In genomic region chr15:99607388-99608113, GRCm38 (mm10) we compare ENCODE assay signal across 11 mouse cellular contexts. TPM values are rescaled to one million over a fixed set of nuclear protein-coding genes. Genes with fewer than 3 reads are reported as not detected.
A peak's percentile ranks its signal among the peaks of the same experiment; 100 is the strongest.
DNase-seq lines count a peak whose midpoint lies in the region; ATAC-seq lines count a peak whose summit lies in the region.
"Had no signal": no experiment of that assay in that cellular context is flagged by ENCODE, and none has a peak within 500 bp of the region (broad histone marks: within the 10 kb centered on the region; RNA-seq: fewer than 3 reads in every experiment).

No protein-coding gene starts in this region.

- H3K27me3 ChIP-seq in forebrain, embryonic 16.5 days (replicated peaks; ENCODE audit: control insufficient read depth, insufficient read depth, low read length) = no peaks in the 10 kb centered on the region

- H3K9ac ChIP-seq in forebrain, embryonic 16.5 days (replicated peaks; ENCODE audit: low read depth, low read length) = no peak overlapping the region
- H3K9ac ChIP-seq: embryonic facial prominence, embryonic 15.5 days; liver, embryonic 15.5 days had no signal

- peak; percentile 31 for DNase-seq in cerebellum, adult 11 months
- DNase-seq in cerebellum, postnatal 36 days = no peak
- DNase-seq in cerebellum, adult 9-10 months = peak; percentile 69
- peak; percentile 57 for DNase-seq in mesoderm, embryonic 11.5 days (ENCODE audit: low read depth, low spot score)
- no peak for DNase-seq in gastrocnemius, postnatal 4 days (ENCODE audit: low spot score in 2 of 2)
- DNase-seq in gastrocnemius, postnatal 25 days = no peak
- no peak for DNase-seq in right cerebral cortex, postnatal 14 days
- DNase-seq: kidney, adult 2 months had no signal

- H3K36me3 ChIP-seq in forebrain, embryonic 16.5 days (ENCODE audit: control insufficient read depth, insufficient read depth) = no peaks in the 10 kb centered on the region
- H3K36me3 ChIP-seq: embryonic facial prominence, embryonic 15.5 days; liver, embryonic 15.5 days had no signal

- no peaks in the 10 kb centered on the region for H3K9me3 ChIP-seq in forebrain, embryonic 16.5 days (ENCODE audit: control insufficient read depth, low read length)
- H3K9me3 ChIP-seq: embryonic facial prominence, embryonic 15.5 days; liver, embryonic 15.5 days had no signal

- H3K4me3 ChIP-seq in forebrain, embryonic 16.5 days (replicated peaks; ENCODE audit: low read length) = no peak overlapping the region
- H3K4me3 ChIP-seq: embryonic facial prominence, embryonic 15.5 days; liver, embryonic 15.5 days had no signal

- no peak overlapping the region for H3K4me2 ChIP-seq in forebrain, embryonic 16.5 days (ENCODE audit: low read length)
- H3K4me2 ChIP-seq: embryonic facial prominence, embryonic 15.5 days; liver, embryonic 15.5 days had no signal

- H3K27ac ChIP-seq in forebrain, embryonic 16.5 days (ENCODE audit: low read length) = no peak overlapping the region
- H3K27ac ChIP-seq: embryonic facial prominence, embryonic 15.5 days; liver, embryonic 15.5 days had no signal

- 11% methylated on average over 10 of the region's 10 CpGs for WGBS in forebrain, embryonic 16.5 days

- H3K4me1 ChIP-seq in forebrain, embryonic 16.5 days (replicated peaks; ENCODE audit: control insufficient read depth, insufficient read depth, low read length) = peaks cover 20% of the 10 kb centered on the region

- peak; percentile 61 for ATAC-seq in forebrain, embryonic 16.5 days

RNA-seq across cellular contexts. Expression of gene Aqp6, which starts 6.4 kb away (rescaled TPM):
- polyA plus RNA-seq in forebrain, embryonic 16.5 days (2015; fragmentation: Nextera tagmentation; extraction: Ambion mirVana) = not detected in 2 replicates
- total RNA-seq in gastrocnemius, postnatal 4 days (2021) = not detected
- not detected for total RNA-seq in gastrocnemius, postnatal 25 days (2021)
- polyA plus RNA-seq: embryonic facial prominence, embryonic 15.5 days; liver, embryonic 15.5 days had no signal

RNA-seq across cellular contexts. Expression of gene Aqp5, which starts 17.0 kb away (rescaled TPM):
- 0.40 and 0.86 TPM in 2 replicates for polyA plus RNA-seq in forebrain, embryonic 16.5 days (2015; fragmentation: Nextera tagmentation; extraction: Ambion mirVana)
- not detected for total RNA-seq in gastrocnemius, postnatal 4 days (2021)
- not detected for total RNA-seq in gastrocnemius, postnatal 25 days (2021)

RNA-seq across cellular contexts. Expression of gene Aqp2, which starts 28.7 kb away (rescaled TPM):
- 0.17 TPM in 1 of 2 replicates, not detected in the other for polyA plus RNA-seq in forebrain, embryonic 16.5 days (2015; fragmentation: Nextera tagmentation; extraction: Ambion mirVana)
- not detected for total RNA-seq in gastrocnemius, postnatal 4 days (2021)
- not detected for total RNA-seq in gastrocnemius, postnatal 25 days (2021)
- polyA plus RNA-seq: embryonic facial prominence, embryonic 15.5 days; liver, embryonic 15.5 days had no signal

RNA-seq across cellular contexts. Expression of gene Racgap1, which starts 43.9 kb away (rescaled TPM):
- polyA plus RNA-seq in forebrain, embryonic 16.5 days (2015; fragmentation: Nextera tagmentation; extraction: Ambion mirVana) = 94.4 and 113 TPM in 2 replicates
- 10 to 100 TPM; 40.5 to 43.4 TPM for total RNA-seq in gastrocnemius, postnatal 4 days (2021)
- total RNA-seq in gastrocnemius, postnatal 25 days (2021) = 1 to 10 TPM; 1.3 to 2.1 TPM

Comparison
In these comparisons a context has a peak if more than half of its experiments do, and no peak if none do; other contexts are left out.
1. DNase-seq: peak in cerebellum, adult 11 months (single experiment), cerebellum, adult 9-10 months (single experiment) and mesoderm, embryonic 11.5 days (single experiment); none in cerebellum, postnatal 36 days (0 of 2), gastrocnemius, postnatal 4 days (0 of 2), gastrocnemius, postnatal 25 days (single experiment) and right cerebral cortex, postnatal 14 days (single experiment).